Mouse (Mus musculus) liver, embryonic 12.5 days (tissue): Measurements from ENCODE around the gene Pole4. TPM values are rescaled to one million over a fixed set of nuclear protein-coding genes. Genes with fewer than 3 reads are reported as not detected.
"Not testable (repeated sequence)": the region's sequence is repeated elsewhere in the genome, so short reads cannot be mapped to it uniquely, and the experiment has no call there.

Experiments
- ATAC-seq: fragments of 200-750 bp; cut with Nextera tagmentation; 2 replicates; pipeline ENCODE4 v1.8.0; 2017; ENCODE audit warnings: moderate number of reproducible peaks, mild to moderate bottlenecking, moderate library complexity
- H3K27ac ChIP-seq: fragments of 300-500 bp; sonication (generic); 2 replicates; pipeline ENCODE4 v1.5.1; 2016; ENCODE audit warnings: mild to moderate bottlenecking
- H3K27me3 ChIP-seq: fragments of 300-500 bp; sonication (generic); replicated peaks from 2 replicates; pipeline ENCODE4 v1.6.1; 2016; ENCODE audit warnings: mild to moderate bottlenecking, moderate library complexity
- H3K36me3 ChIP-seq: fragments of 300-500 bp; sonication (generic); 2 replicates; pipeline ENCODE4 v1.6.1; 2016; ENCODE audit warnings: mild to moderate bottlenecking, moderate library complexity
- H3K4me1 ChIP-seq: fragments of 300-500 bp; sonication (generic); 2 replicates; pipeline ENCODE4 v1.6.1; 2016
- H3K4me2 ChIP-seq: fragments of 300-500 bp; sonication (generic); 2 replicates; pipeline ENCODE4 v1.6.1; 2016; ENCODE audit warnings: mild to moderate bottlenecking, moderate library complexity
- H3K4me3 ChIP-seq: fragments of 300-500 bp; sonication (generic); 2 replicates; pipeline ENCODE4 v1.5.1; 2016; ENCODE audit warnings: mild to moderate bottlenecking, moderate library complexity
- H3K9ac ChIP-seq: fragments of 300-500 bp; sonication (generic); 2 replicates; pipeline ENCODE4 v1.6.1; 2016; ENCODE audit warnings: mild to moderate bottlenecking, moderate library complexity
- H3K9me3 ChIP-seq: fragments of 300-500 bp; sonication (generic); replicated peaks from 2 replicates; pipeline ENCODE4 v1.6.1; 2016; ENCODE audit warnings: mild to moderate bottlenecking, moderate library complexity
- WGBS: fragments of 180-500 bp; shearing (Covaris S2); methylation state at CpG from one replicate; pipeline ENCODE4 v1.1.7; 2016; ENCODE audit not compliant: insufficient replicate concordance; 5-methylcytosine and 5-hydroxymethylcytosine counted together
- polyA plus RNA-seq: library from polyadenylated mRNA; unstranded; fragments of >200 nt; fragmentation: Nextera tagmentation; extraction: Ambion mirVana; gene quantifications from 2 replicates; pipeline ENCODE4 v1.2.1, GENCODE M21; 2016

Gene Pole4
- polyA plus RNA-seq, 1 experiment from 2014 or later, result 80.8 TPM

DNA sequence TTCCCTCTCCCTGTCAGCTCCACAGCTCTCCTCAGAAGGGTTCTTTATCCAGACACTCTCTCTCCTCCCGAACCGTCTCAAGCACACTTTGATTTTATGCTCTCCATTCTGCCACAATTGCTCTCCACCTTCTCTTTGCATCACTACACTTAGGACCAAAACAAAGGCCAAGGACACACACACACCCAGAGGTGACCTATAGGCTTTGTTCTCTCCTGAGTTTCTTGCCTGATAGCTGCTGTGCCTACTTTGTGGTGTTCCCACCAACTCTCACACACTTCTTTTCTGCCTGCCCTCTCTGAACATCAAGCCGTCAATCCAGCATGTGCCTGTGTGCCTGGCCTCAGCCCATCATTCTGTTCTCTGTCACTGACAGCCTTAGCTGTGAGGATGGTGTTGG is 2.6 kb upstream of the Pole4 start:
- Histone ChIP-seq H3K4me2 (no peak overlapping the region), H3K36me3 (no peaks in the 10 kb centered on the region), H3K27me3 (no peaks in the 10 kb centered on the region), H3K27ac (no peak overlapping the region), H3K9me3 (no peaks in the 10 kb centered on the region), H3K4me3 (no peak overlapping the region), H3K9ac (no peak overlapping the region), H3K4me1 (no peaks in the 10 kb centered on the region)
- WGBS, result 82% methylated on average over 3 of the region's 3 CpGs
- ATAC-seq, result no peak

DNA sequence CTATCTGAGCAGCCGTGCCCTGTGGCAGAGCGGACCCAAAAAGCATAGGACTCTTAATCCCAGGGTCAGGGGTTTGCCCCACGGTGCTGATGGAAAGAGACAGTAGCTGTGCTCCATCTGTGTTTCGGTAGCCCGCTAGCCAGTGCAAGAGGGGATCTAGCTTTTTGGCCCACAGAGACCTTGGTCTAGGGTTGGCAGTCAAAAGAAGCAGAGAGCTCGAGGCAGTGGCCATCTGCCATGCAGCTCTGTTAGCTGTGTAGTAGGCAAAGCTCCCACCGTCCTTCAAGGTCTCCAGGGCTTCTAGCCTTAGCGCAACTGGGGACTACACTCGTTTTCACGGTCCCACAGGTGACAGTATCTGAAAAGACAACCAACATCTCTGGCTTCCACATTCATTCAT is 2.1 kb upstream of the Pole4 start:
- Histone ChIP-seq H3K27ac (no peak overlapping the region), H3K4me3 (no peak overlapping the region)
- WGBS, result 73% methylated on average over 10 of the region's 10 CpGs

DNA sequence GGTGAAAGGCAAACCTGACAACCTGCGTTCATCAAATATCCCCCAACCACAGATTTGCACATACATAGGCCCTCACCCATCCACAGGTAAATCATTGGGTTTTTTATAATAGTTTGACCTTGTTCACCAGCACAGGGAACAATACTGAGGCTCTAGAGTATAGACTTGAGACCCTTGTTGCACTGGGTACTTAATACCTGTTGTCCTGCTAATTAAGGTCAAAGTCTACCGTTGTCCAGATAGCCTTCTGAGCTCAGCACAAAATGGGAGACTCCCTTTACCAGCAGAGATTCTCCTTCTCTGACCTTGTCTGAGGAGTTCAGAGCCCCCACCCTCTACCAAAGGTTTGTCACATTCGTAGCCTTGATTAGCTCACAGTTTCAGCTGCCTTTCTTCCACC is 1.5 kb downstream of the Pole4 start:
- no peak overlapping the region for H3K9ac ChIP-seq
- no peaks in the 10 kb centered on the region for H3K36me3 ChIP-seq
- H3K4me3 ChIP-seq, result no peak overlapping the region
- no peaks in the 10 kb centered on the region for H3K9me3 ChIP-seq
- no peak overlapping the region for H3K4me2 ChIP-seq
- H3K27ac ChIP-seq, result no peak overlapping the region
- WGBS, result 72% methylated on average over 3 of the region's 3 CpGs
- H3K4me1 ChIP-seq, result no peaks in the 10 kb centered on the region
- no peaks in the 10 kb centered on the region for H3K27me3 ChIP-seq
- no peak for ATAC-seq

More for the DNA sequence above, 2.1 kb upstream of the Pole4 start:
- Histone ChIP-seq H3K9me3 (no peaks in the 10 kb centered on the region), H3K4me1 (no peaks in the 10 kb centered on the region), H3K36me3 (no peaks in the 10 kb centered on the region), H3K4me2 (no peak overlapping the region), H3K27me3 (no peaks in the 10 kb centered on the region), H3K9ac (no peak overlapping the region)
- no peak for ATAC-seq

DNA sequence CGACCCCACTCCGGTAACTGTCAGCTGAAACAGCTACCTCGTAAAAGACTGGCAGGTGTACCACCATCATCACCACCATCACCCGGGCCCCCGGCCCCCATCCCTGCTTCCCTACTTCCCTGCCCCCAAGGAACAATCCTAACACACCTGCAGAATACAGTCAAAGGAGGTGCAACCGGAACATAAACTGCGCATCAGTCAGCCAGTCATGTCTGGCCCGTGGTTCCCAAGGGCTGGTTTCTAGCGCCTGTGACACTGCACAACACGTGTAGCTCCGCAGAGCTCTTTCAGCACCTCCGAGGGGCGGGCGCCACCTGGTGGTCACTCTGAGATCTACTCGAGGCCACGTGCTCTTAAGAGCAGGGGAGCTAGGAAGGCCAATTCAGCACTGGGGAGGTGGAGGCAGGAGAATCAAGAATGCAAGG is 2.6 kb downstream of the Pole4 start:
- Histone ChIP-seq H3K27me3 (no peaks in the 10 kb centered on the region), H3K9me3 (no peaks in the 10 kb centered on the region), H3K4me3 (no peak overlapping the region), H3K27ac (no peak overlapping the region), H3K36me3 (no peaks in the 10 kb centered on the region), H3K9ac (no peak overlapping the region), H3K4me1 (no peaks in the 10 kb centered on the region), H3K4me2 (no peak overlapping the region)
- WGBS, result 24% methylated on average over 16 of the region's 16 CpGs
- ATAC-seq, result 0 out of 2 replicates have a peak, but pooled peaks have one; percentile 48

GRCm38 (mm10) chr6:82701296-82701695 is 3.9 kb downstream of the Pole4 start:
- H3K27ac ChIP-seq, result no peak overlapping the region
- H3K4me3 ChIP-seq, result no peak overlapping the region
- H3K27me3 ChIP-seq, result no peaks in the 10 kb centered on the region
- H3K36me3 ChIP-seq, result no peaks in the 10 kb centered on the region
- H3K9ac ChIP-seq, result no peak overlapping the region
- no peaks in the 10 kb centered on the region for H3K4me1 ChIP-seq
- no peaks in the 10 kb centered on the region for H3K9me3 ChIP-seq
- no peak overlapping the region for H3K4me2 ChIP-seq
- ATAC-seq, result no peak
- 55% methylated on average over 6 of the region's 6 CpGs for WGBS

- Histone ChIP-seq H3K36me3 (no peaks in the 10 kb centered on the region), H3K4me3 (no peak overlapping the region), H3K27me3 (no peaks in the 10 kb centered on the region), H3K9me3 (no peaks in the 10 kb centered on the region), H3K4me2 (no peak overlapping the region), H3K9ac (no peak overlapping the region), H3K27ac (no peak overlapping the region), H3K4me1 (no peaks in the 10 kb centered on the region)
- no peak for ATAC-seq
- WGBS, result 35% methylated on average over 5 of the region's 5 CpGs
Measured at GRCm38 (mm10) chr6:82699831-82700230, 5.3 kb downstream of the Pole4 start.

DNA sequence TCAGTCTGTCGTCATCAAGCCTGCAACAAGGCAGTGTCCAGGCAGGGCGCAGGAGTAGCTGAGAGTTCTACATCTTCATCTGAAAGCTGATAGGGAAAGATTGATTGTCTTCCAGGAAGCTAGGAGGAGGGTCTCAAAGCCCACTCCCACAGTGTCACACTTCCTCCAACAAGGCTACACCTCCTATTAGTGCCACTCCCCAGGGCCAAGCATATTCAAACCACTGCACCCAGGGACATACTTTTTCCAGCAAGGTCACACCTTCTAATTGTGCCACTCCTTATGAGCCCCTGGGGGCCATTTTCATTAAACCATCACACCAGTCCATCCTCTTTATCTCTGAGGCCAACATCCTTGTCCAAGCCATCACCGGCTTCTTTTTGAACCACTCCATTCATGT is 8.4 kb downstream of the Pole4 start:
- Histone ChIP-seq H3K4me3 (no peak overlapping the region), H3K27ac (no peak overlapping the region), H3K4me1 (no peaks in the 10 kb centered on the region), H3K9ac (no peak overlapping the region), H3K4me2 (no peak overlapping the region), H3K9me3 (no peaks in the 10 kb centered on the region), H3K36me3 (no peaks in the 10 kb centered on the region), H3K27me3 (no peaks in the 10 kb centered on the region)
- 68% methylated on average over 3 of the region's 3 CpGs for WGBS
- ATAC-seq, result no peak

DNA sequence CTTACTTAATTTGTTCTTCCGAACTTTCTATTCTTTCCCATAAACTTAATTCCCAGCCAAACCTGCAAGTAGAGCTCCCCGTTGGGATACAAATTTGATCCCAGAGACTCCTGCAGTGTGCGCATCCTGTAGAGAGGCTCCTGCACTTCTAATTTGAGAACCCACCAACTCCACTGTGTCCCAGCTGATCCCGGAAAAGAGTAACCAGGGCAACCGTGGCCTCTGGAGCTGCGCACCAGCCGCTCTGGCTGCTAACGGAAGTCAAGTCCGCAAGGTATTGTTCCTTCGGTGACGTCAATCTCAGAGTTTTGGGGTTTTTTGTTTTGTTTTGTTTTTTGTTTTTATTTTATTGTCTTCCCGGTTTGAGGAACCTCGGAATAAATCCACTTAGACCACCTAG is 10.5 kb downstream of the Pole4 start:
- Histone ChIP-seq H3K4me2 (peak overlapping the region; percentile 32), H3K4me3 (no peak overlapping the region), H3K9ac (no peak overlapping the region), H3K27ac (no peak overlapping the region), H3K4me1 (no peaks in the 10 kb centered on the region), H3K27me3 (no peaks in the 10 kb centered on the region), H3K36me3 (no peaks in the 10 kb centered on the region), H3K9me3 (no peaks in the 10 kb centered on the region)
- no peak for ATAC-seq
- WGBS, result 43% methylated on average over 13 of the region's 13 CpGs

DNA sequence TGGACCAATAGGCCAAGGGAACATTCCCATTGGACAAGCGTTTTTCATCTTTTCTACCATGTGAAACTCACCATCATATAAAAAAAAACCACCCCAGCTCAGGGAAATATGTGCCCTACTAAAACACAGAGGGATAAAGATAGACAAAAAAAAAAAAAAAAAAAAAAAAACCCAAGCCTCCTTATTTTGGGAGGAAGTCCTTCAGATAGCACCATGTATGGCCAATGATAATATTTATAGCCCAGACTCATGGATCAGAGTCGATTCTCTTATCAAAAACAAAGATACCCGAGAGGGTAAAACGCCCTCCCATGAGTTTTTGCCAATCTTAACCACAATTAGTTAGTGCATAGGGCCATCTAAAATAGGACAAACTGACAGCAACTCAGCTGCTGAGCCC is 15.7 kb downstream of the Pole4 start:
- whole genome bisulfite sequencing, result 40% methylated on average over 4 of the region's 4 CpGs

GRCm38 (mm10) chr6:82688586-82688985 is 16.6 kb downstream of the Pole4 start:
- not testable (repeated sequence) for ATAC-seq, H3K4me1 ChIP-seq, H3K4me2 ChIP-seq, H3K9me3 ChIP-seq, H3K27ac ChIP-seq, H3K4me3 ChIP-seq, H3K27me3 ChIP-seq, H3K36me3 ChIP-seq, H3K9ac ChIP-seq
- 64% methylated on average over 5 of the region's 5 CpGs for WGBS

More for the DNA sequence above, 15.7 kb downstream of the Pole4 start:
- ATAC-seq, result no peak
- Histone ChIP-seq H3K4me2 (no peak overlapping the region), H3K36me3 (no peaks in the 10 kb centered on the region), H3K4me3 (no peak overlapping the region), H3K9ac (no peak overlapping the region), H3K4me1 (no peaks in the 10 kb centered on the region), H3K27ac (no peak overlapping the region), H3K27me3 (no peaks in the 10 kb centered on the region), H3K9me3 (no peaks in the 10 kb centered on the region)

- H3K4me3 ChIP-seq, result no peak overlapping the region
- no peaks in the 10 kb centered on the region for H3K27me3 ChIP-seq
- no peaks in the 10 kb centered on the region for H3K9me3 ChIP-seq
- H3K27ac ChIP-seq, result no peak overlapping the region
- H3K36me3 ChIP-seq, result no peaks in the 10 kb centered on the region
- ATAC-seq, result no peak
- no peaks in the 10 kb centered on the region for H3K4me1 ChIP-seq
- no peak overlapping the region for H3K4me2 ChIP-seq
- H3K9ac ChIP-seq, result no peak overlapping the region
Measured at GRCm38 (mm10) chr6:82684136-82684535, 21.0 kb downstream of the Pole4 start.

DNA sequence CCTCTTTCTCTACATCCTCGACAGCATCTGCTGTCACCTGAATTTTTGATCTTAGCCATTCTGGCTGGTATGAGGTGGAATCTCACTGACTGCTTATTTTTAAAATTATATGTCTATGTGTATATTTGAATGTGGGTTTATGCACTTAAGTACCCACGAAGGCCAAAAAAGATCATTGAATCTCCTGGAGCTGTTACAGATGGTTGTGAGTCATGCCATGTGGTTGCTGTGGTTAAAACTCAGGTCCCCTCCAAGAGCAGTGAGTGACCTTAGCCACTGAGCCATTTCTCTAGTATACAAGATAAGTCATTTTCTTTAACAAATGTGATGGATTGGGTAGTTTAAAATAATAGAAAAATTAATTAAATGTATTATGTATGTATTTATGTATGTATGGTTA is 25.9 kb downstream of the Pole4 start:
- WGBS, result 43% methylated on average over 2 of the region's 2 CpGs
- H3K4me2 ChIP-seq, ATAC-seq, H3K27ac ChIP-seq, H3K27me3 ChIP-seq, H3K36me3 ChIP-seq, H3K9me3 ChIP-seq, H3K4me3 ChIP-seq, H3K9ac ChIP-seq, H3K4me1 ChIP-seq: not testable (repeated sequence)

DNA sequence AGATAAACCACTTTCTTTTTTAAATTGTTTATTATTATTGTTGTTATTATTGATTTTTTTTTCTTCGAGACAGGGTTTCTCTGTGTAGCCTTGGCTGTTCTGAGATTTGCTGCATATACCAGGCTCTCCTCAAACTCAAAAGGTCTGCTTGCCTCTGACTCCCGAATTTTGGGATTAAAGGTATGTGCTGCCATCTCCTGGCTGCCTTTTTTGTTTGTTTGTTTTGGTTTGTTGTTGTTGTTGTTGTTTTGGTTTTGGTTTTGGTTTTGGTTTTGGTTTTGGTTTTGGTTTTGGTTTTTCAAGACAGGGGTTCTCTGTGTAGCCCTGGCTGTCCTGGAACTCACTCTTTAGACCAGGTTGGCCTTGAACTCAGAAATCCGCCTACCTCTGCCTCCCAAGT is 27.5 kb downstream of the Pole4 start:
- H3K4me3 ChIP-seq, H3K36me3 ChIP-seq, H3K4me1 ChIP-seq, H3K4me2 ChIP-seq, ATAC-seq, H3K27me3 ChIP-seq, H3K9me3 ChIP-seq, H3K9ac ChIP-seq, H3K27ac ChIP-seq: not testable (repeated sequence)
- WGBS, result 55% methylated on average over 3 of the region's 3 CpGs
